13 mouse cellular contexts compared by ENCODE assay signal in the genomic region with DNA sequence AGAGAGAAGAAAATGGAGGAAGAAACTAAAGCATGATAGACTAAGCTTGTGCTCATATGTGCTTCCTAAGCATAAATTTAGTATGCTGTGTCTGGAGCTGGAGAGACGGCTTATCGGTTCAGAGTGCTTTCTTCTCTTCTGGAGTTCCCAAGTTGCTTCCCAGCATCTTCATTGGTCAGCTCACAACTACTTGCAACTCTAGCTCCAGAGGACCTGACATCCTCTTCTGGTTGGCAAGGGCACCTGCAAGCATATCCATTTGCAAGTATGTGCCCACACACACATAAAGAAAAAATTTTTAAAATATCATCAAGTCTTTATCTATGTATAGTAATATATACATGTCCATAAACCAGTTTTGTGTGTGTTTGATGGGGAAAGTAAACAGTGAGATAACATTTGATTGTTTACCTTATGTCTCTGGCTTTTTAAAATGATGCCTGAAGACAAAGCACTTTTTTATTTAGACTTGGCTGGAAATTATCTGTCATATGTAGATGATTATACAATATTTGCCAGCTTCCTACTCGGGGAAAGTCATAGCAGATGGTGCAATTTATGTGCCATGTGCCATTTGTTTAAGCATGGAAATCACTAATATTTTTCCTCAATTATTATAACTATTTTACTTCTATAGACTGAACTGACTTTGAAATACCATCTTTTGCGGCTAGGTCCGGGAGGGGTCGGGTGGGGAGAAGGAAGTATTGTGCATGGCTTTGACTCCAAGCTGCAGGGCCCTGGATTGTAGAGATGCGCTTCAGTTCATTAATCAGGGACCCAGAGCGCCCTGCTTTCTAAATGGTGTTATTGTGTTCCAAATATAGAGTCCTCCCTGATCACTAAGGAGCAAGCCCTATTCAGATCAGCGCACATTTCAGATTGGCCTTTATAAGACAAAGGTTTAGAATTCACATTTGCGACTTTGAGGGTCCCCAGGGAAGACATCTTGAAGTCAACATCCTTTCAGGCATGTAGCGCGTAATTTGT.
A peak's percentile ranks its signal among the peaks of the same experiment; 100 is the strongest.
DNase-seq lines count a peak whose midpoint lies in the region; ATAC-seq lines count a peak whose summit lies in the region.
"Had no signal": no experiment of that assay in that cellular context is flagged by ENCODE, and none has a peak within 500 bp of the region (broad histone marks: within the 10 kb centered on the region; RNA-seq: fewer than 3 reads in every experiment).

No protein-coding gene starts in this region.

- 45% methylated on average over 12 of the region's 12 CpGs for WGBS in hindbrain, embryonic 13.5 days
- 66% methylated on average over 12 of the region's 12 CpGs for WGBS in hindbrain, embryonic 12.5 days
- 59% methylated on average over 12 of the region's 12 CpGs for WGBS in lung, embryonic 16.5 days

- peaks cover 7% of the 10 kb centered on the region for H3K4me1 ChIP-seq in hindbrain, embryonic 13.5 days (replicated peaks)
- no peaks in the 10 kb centered on the region for H3K4me1 ChIP-seq in hindbrain, embryonic 12.5 days
- H3K4me1 ChIP-seq in lung, embryonic 16.5 days (replicated peaks; ENCODE audit: control insufficient read depth, insufficient read depth, low read length), result peaks cover 3% of the 10 kb centered on the region; the same call in 1 of the 2 replicates
- H3K4me1 ChIP-seq: heart, embryonic 15.5 days; limb, embryonic 13.5 days had no signal

- H3K27me3 ChIP-seq in hindbrain, embryonic 13.5 days, result no peaks in the 10 kb centered on the region
- no peaks in the 10 kb centered on the region for H3K27me3 ChIP-seq in hindbrain, embryonic 12.5 days
- no peaks in the 10 kb centered on the region for H3K27me3 ChIP-seq in lung, embryonic 16.5 days (ENCODE audit: control insufficient read depth, insufficient read depth, low read depth, low read length)
- H3K27me3 ChIP-seq: CH12.LX; heart, embryonic 15.5 days; limb, embryonic 13.5 days had no signal

- H3K9me3 ChIP-seq in hindbrain, embryonic 13.5 days, result no peaks in the 10 kb centered on the region
- H3K9me3 ChIP-seq in hindbrain, embryonic 12.5 days (replicated peaks), result no peaks in the 10 kb centered on the region
- H3K9me3 ChIP-seq in lung, embryonic 16.5 days (ENCODE audit: control insufficient read depth, low read length), result no peaks in the 10 kb centered on the region
- H3K9me3 ChIP-seq: heart, embryonic 15.5 days; limb, embryonic 13.5 days had no signal

- no peaks in the 10 kb centered on the region for H3K36me3 ChIP-seq in hindbrain, embryonic 13.5 days
- H3K36me3 ChIP-seq in hindbrain, embryonic 12.5 days, result no peaks in the 10 kb centered on the region
- H3K36me3 ChIP-seq in lung, embryonic 16.5 days (ENCODE audit: control insufficient read depth, insufficient read depth, low read length), result no peaks in the 10 kb centered on the region
- H3K36me3 ChIP-seq: heart, embryonic 15.5 days; limb, embryonic 13.5 days had no signal

- peak overlapping the region; percentile 18; the same call in 1 of the 2 replicates for H3K27ac ChIP-seq in hindbrain, embryonic 13.5 days
- no peak overlapping the region for H3K27ac ChIP-seq in hindbrain, embryonic 12.5 days
- H3K27ac ChIP-seq in lung, embryonic 16.5 days (ENCODE audit: low read length), result peak overlapping the region; percentile 22; the same call in 1 of the 2 replicates
- H3K27ac ChIP-seq: heart, embryonic 15.5 days; limb, embryonic 13.5 days had no signal

- H3K9ac ChIP-seq in hindbrain, embryonic 13.5 days, result no peak overlapping the region
- no peak overlapping the region for H3K9ac ChIP-seq in hindbrain, embryonic 12.5 days
- H3K9ac ChIP-seq in lung, embryonic 16.5 days (ENCODE audit: low read length), result no peak overlapping the region
- H3K9ac ChIP-seq: heart, embryonic 15.5 days; limb, embryonic 13.5 days; liver, postnatal 0 days had no signal

- H3K4me2 ChIP-seq in hindbrain, embryonic 13.5 days, result no peak overlapping the region
- no peak overlapping the region for H3K4me2 ChIP-seq in hindbrain, embryonic 12.5 days (replicated peaks)
- H3K4me2 ChIP-seq in lung, embryonic 16.5 days (ENCODE audit: low read depth, low read length), result no peak overlapping the region
- H3K4me2 ChIP-seq: heart, embryonic 15.5 days; limb, embryonic 13.5 days had no signal

- no peak for ATAC-seq in cerebellum, adult (ENCODE audit: insufficient number of reproducible peaks, low FRiP score, low TSS enrichment)
- ATAC-seq in hindbrain, embryonic 13.5 days (ENCODE audit: low FRiP score), result no peak
- no peak for ATAC-seq in hindbrain, embryonic 12.5 days (ENCODE audit: low FRiP score)
- ATAC-seq in lung, embryonic 16.5 days (ENCODE audit: low read depth), result peak; percentile 44
- ATAC-seq: liver, postnatal 0 days had no signal

- no peak overlapping the region for H3K4me3 ChIP-seq in hindbrain, embryonic 13.5 days
- no peak overlapping the region for H3K4me3 ChIP-seq in hindbrain, embryonic 12.5 days
- H3K4me3 ChIP-seq in lung, embryonic 16.5 days (ENCODE audit: low read length), result no peak overlapping the region
- H3K4me3 ChIP-seq: heart, embryonic 15.5 days; limb, embryonic 13.5 days had no signal

- peak; percentile 62 for DNase-seq in cerebellum, adult 11-12 months
- no peak for DNase-seq in lung, postnatal 4 days
- peak; percentile 35 for DNase-seq in retina, postnatal 1 day
- DNase-seq in liver, result no peak
- DNase-seq: kidney, adult 9 months; liver, postnatal 0 days had no signal

Comparison
In these comparisons a context has a peak if more than half of its experiments do, and no peak if none do; other contexts are left out.
1. DNase-seq: peak in cerebellum, adult 11-12 months (single experiment) and retina, postnatal 1 day (single experiment); none in lung, postnatal 4 days (0 of 2) and liver (single experiment).